Mouse (Mus musculus) Patski (cell line): ENCODE results near the gene Il21r. TPM values are rescaled to one million over a fixed set of nuclear protein-coding genes. Genes with fewer than 3 reads are reported as not detected.

Experiments used
- ATAC-seq: fragments of 100-300 bp; one replicate; pipeline ENCODE4 v1.8.0; 2021
- CTCF ChIA-PET: fragments of 350-600 bp; sonication (Branson Sonifier 250); formaldehyde crosslinking; loops from one replicate; lab custom pipeline; 2022; ENCODE audit warnings: inconsistent platforms; lab: Charles Lee
- POLR2A ChIA-PET: fragments of 350-600 bp; sonication (Branson Sonifier 250); formaldehyde crosslinking; loops from one replicate; lab custom pipeline; 2022; ENCODE audit warnings: antibody characterized with exemption, inconsistent platforms; lab: Charles Lee
- DNase-seq: peaks from one replicate; pipeline ENCODE4 v3.0.0-alpha.2; 2011; ENCODE audit warnings: low read depth, low spot score
- H3K27me3 ChIP-seq: fragments of 371-371 bp; one replicate; pipeline ENCODE4 v1.5.1; 2021
- CTCF ChIP-seq: fragments of 100-300 bp; IDR thresholded peaks from one replicate; pipeline ENCODE4 v1.5.1; 2021
- in situ Hi-C: fragments of 300-500 bp; cut with MboI; formaldehyde crosslinking; loops from 3 replicates; pipeline ENCODE4 v1.11.1; 2018; ENCODE audit warnings: low pct_unique_long_range_greater_than_20kb, mixed read lengths
- polyA plus RNA-seq: library from polyadenylated mRNA; unstranded; gene quantifications from one replicate; pipeline ENCODE4 v1.2.3, GENCODE M21; 2021

Il21r gene
- polyA plus RNA-seq, 1 experiment from 2014 or later, result not detected

DNA sequence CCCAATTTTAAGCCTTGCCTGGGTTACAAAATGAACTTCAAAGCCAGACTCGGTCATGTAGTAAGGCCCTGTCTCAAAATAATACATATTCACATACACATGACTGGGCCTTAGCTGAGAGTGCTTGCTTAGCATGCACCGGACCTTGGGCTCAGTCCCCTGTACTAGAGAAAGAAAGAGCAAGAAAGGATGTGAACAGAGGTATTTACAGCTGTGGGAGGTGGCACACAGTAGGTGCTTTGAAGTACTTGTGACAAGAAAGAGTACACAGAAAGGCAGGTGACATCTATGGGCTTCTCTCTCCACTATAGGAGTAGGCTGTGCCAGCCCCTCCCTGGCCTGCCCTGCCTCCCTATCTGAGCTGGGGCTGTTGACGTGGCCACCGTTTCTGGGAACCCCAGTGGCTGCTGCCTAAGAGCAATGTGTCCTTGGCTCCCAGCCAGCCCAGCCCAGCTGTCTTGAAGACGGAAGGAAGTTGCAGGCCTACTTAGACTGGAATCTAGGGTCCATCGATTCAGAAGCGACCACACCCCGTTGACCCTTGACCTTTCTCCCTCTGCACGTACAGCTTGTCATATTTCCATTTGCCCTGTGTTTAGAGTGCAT, 42.0 kb upstream of the Il21r start:
- H3K27me3 ChIP-seq, result no peaks in the 10 kb centered on the region
- DNase-seq, result no peak
- ChIA-PET CTCF (no interaction called here), POLR2A (no interaction called here)
- in situ Hi-C loops, result no loop called here
- TF ChIP-seq CTCF, result no peak
- ATAC-seq, result no peak

DNA sequence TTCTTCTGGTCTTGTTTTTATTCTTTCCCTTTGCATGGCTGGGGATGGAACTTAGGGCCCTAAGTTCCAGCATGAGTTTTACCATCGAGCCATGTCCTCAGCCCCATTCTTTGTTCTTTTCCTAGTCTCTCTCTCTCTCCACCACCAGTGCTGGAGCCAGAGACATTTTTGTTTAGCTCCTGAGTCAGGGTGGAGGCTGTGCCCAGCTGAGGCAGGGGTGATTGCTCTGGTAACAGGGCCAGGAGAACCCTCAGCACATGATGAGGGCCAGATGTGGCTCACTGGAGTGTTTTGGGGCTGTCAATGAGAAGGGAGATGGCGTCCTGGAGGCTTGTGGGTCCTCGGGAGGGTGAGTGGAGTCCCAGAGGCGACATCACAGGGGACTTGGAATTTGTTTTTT, 40.8 kb upstream of the Il21r start:
- DNase-seq (no peak), ATAC-seq (no peak)
- ChIA-PET POLR2A (no interaction called here), CTCF (no interaction called here)
- in situ Hi-C loops, result no loop called here
- no peak for TF ChIP-seq CTCF
- no peaks in the 10 kb centered on the region for H3K27me3 ChIP-seq

DNA sequence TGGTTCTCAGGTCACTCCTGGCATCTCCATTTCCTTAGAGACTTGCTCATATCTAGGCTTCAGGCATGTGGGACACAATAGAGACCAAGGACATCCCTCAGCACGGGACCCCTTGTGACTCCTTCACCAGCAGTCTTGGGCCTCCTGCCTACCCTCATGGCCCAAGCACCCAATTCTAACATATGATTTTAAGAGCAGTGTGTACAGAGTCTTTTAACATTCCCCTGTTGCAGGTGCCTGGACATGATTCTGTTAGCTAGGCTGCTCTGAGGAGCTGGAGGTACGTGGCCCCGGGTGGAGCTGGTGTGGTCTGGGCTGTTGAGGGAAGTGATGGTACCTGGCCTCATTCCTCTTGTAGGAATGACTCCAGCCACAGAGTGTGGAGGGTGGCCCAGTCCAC, 40.1 kb upstream of the Il21r start:
- POLR2A ChIA-PET, result no interaction called here
- no peak for TF ChIP-seq CTCF
- ATAC-seq, result no peak
- in situ Hi-C loops, result no loop called here
- H3K27me3 ChIP-seq, result no peaks in the 10 kb centered on the region
- no peak for DNase-seq
- CTCF ChIA-PET, result no interaction called here

DNA sequence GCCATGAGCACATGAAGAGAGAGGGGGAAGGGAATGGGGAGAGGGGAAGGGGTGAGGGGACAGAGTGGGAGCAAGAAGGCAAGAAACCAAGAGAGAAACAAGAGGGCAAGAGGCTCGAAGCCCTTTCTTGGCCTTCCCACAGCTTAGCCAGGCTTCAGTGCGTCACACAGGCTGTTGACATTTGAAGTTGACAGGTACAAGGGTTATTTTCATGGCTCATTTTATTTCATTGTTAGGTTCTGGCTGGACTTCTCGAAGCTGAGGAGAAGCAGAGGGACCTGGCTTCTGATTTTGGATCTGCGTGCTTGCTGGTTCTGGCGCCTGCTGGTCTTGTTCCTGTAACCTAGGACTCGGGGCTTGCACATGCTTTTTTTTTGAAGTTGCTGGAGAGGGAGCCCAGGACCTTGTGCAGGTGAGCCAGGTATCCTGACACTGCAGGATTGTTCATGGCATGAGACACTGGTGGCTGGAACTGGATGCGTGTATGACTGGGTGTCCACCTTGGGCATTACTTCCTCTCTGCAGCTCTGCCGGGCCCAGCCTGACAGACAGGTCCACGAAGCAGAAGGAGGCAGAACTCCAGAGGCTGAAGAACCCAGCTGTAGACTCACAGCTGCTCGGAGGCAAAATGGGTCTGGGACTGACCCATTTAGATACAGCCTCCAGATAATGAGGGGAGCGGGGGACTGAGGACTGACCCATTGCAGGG, 38.8 kb upstream of the Il21r start:
- CTCF ChIA-PET, result no interaction called here
- H3K27me3 ChIP-seq, result no peaks in the 10 kb centered on the region
- TF ChIP-seq CTCF, result no peak
- no peak for DNase-seq
- in situ Hi-C loops, result loop anchor here (5.0 kb wide), 1 partner anchor 72 kb away; the partner anchor contains the start of gene Nsmce1
- ATAC-seq, result no peak
- POLR2A ChIA-PET, result no interaction called here

DNA sequence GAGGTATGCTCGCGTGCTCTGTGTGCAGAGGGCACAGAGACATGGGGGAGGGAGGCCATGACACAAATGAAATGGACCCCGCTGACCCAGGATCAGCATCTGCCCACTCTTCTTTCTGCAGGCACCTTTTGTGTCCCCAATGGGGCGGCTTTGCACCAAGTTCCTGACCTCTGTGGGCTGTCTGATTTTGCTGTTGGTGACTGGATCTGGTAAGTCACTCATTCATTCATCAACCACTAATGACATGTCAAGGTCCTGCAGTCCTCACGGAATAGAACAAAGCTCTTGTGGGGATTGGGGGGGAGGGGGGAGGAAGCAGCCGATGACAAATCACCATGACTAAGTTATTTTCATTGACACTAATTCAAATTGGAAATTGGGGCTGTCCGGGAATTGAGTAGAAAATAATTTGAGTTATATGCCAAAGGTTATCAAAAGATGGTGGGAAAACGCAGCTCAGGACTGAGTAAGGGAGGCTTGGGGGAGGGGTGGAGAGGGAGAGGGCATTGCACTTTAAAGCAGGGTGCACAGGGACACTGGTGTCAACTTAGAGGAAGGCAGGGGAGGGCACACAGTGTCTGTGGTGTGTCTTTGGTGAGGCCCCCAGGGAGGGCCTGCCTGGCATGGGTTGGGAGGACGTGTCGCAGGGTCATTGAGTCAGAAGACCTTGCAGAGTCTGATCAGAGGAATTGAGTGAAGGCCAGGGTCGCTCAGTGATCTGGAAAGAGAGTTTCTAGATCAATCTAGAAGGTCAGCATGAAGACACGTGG, 37.5 kb upstream of the Il21r start:
- no peaks in the 10 kb centered on the region for H3K27me3 ChIP-seq
- ATAC-seq (no peak), DNase-seq (no peak)
- in situ Hi-C loops, result loop anchor here (5.0 kb wide), 1 partner anchor 73 kb away; the partner anchor contains the start of gene Nsmce1
- ChIA-PET POLR2A (no interaction called here), CTCF (no interaction called here)
- no peak for TF ChIP-seq CTCF

DNA sequence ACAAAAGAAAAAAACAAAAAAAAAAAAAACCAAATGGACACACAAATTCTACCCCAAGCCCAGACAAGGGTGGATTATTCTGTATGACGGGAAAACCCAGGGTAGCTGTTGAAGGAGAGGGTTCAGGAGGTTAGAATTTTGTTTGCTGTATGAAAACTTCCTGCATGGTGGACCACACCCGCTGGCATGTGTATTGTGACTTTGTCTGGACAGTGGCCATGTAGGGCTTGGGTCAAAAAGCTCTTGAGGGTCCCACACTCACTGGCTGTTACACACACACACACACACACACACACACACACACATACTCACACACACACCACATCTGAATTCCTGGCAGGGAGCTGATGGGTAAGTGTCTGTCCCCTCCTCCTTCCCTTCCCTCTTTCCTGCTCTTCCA, 36.8 kb upstream of the Il21r start:
- H3K27me3 ChIP-seq, result no peaks in the 10 kb centered on the region
- in situ Hi-C loops, result loop anchor here (5.0 kb wide), 1 partner anchor 74 kb away; the partner anchor contains the start of gene Nsmce1
- TF ChIP-seq CTCF, result no peak
- ChIA-PET CTCF (no interaction called here), POLR2A (interaction anchor here (0.6 kb wide), 1 partner anchor 31 kb away, joined by 4 read pairs; no protein-coding TSS in a partner anchor)
- no peak for DNase-seq
- no peak for ATAC-seq

DNA sequence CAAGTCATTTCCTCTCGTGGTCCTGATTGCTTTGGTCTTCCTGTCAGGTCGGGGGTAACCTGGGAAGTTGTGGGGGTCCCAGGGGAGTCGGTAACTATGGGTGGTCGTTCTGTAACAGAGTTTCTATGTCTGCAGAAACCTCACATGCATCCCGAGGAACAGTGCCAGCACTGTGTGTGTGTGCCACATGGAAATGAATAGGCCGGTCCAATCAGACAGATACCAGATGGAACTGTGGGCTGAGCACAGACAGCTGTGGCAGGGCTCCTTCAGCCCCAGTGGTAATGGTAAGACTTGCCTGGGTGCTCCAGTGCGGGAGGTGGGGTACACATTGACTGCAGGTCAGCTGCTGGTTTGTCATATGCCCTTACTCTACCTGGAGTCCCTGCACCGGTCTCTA, 34.3 kb upstream of the Il21r start:
- CTCF ChIA-PET, result interaction anchor here (0.9 to 1.1 kb wide), 2 partner anchors 12 to 97 kb away, joined by 3 read pairs; no protein-coding TSS in a partner anchor
- no peak for TF ChIP-seq CTCF
- in situ Hi-C loops, result loop anchor here (5.0 kb wide), 1 partner anchor 77 kb away; the partner anchor contains the start of gene Nsmce1
- POLR2A ChIA-PET, result interaction anchor here (1.0 kb wide), 1 partner anchor 11 kb away, joined by 4 read pairs; no protein-coding TSS in a partner anchor
- no peak for DNase-seq
- ATAC-seq, result no peak
- no peaks in the 10 kb centered on the region for H3K27me3 ChIP-seq

DNA sequence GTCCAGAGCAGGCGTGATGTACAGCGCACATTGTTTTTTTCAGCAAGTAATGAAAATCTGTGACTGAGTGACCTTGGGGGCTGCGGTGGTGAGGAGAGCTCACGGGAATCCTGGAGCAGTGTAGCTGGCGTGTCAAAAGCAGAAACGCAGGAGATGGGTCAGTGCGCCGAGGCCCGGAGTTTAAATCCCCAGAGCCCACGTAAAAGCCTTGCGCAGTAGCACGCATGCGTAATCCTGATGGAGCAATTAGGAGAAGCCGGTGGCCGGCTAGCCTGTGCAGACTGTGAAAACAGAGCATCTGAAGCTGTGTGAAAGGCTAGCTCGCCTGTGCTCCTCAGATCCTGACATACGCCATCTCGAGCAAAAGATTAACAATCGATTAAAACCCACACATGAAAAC, 31.3 kb upstream of the Il21r start:
- H3K27me3 ChIP-seq, result no peaks in the 10 kb centered on the region
- no peak for DNase-seq
- no peak for TF ChIP-seq CTCF
- ATAC-seq, result no peak
- CTCF ChIA-PET, result interaction anchor here (0.9 to 1.3 kb wide), 2 partner anchors 9 to 34 kb away, joined by 3 read pairs; no protein-coding TSS in a partner anchor
- in situ Hi-C loops, result loop anchor here (5.0 kb wide), 1 partner anchor 100 kb away; no protein-coding TSS in a partner anchor
- POLR2A ChIA-PET, result no interaction called here

DNA sequence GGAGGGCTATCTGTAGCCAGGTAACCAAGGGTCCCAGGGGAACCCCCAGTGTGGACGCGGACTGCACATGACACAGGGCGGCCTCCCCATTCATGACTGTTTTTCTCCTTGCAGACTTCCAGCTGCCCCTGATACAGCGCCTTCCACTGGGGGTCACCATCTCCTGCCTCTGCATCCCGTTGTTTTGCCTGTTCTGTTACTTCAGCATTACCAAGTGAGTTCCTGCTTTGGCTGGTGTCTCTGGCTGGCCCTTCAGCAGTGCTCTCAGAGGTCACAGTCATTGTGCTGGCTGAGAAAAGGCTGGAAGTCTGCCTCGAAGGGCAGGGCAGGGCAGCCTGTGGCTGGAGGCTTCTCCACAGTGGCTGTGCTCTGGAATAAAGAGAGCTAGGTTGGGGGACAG, 30.5 kb upstream of the Il21r start:
- no peak for DNase-seq
- ChIA-PET POLR2A (no interaction called here), CTCF (interaction anchor here (0.9 kb wide), 1 partner anchor 8 kb away, joined by 3 read pairs; no protein-coding TSS in a partner anchor)
- no peaks in the 10 kb centered on the region for H3K27me3 ChIP-seq
- in situ Hi-C loops, result loop anchor here (5.0 kb wide), 1 partner anchor 100 kb away; no protein-coding TSS in a partner anchor
- no peak for ATAC-seq
- no peak for TF ChIP-seq CTCF

DNA sequence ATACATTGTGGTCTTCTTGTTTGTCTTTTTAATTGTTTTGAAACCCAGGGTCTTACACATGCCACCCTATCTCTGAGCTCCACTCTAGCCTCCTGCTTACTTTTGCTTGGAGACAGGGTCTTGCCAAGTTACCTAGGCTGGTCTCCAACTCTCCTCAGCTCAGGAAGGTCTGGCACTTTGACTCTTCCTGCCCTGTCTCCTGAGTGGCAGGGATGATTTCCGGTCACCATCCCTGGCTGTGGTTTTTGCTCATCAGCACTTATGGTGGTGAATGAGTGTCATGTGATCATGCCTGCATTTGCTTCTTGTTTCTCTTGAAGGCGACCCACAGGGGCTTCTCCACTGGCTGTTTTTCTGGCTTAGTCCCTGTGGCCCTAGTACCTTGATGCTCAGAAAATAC, 29.4 kb upstream of the Il21r start:
- CTCF ChIA-PET, result no interaction called here
- DNase-seq (no peak), ATAC-seq (no peak)
- no peaks in the 10 kb centered on the region for H3K27me3 ChIP-seq
- POLR2A ChIA-PET, result no interaction called here
- in situ Hi-C loops, result loop anchor here (5.0 kb wide), 1 partner anchor 102 kb away; no protein-coding TSS in a partner anchor
- TF ChIP-seq CTCF, result no peak
